Mouse (Mus musculus) brain, embryonic 14.5 days (tissue): ENCODE measurements at regions not wholly inside any gene's neighbourhood (a gene's known extent, or its start where the extent isn't known, plus 50 kb on each side); places are given as distances from the start of the nearest gene placed in this dataset.

Experiments used
- CTCF ChIP-seq: fragments of 200-500 bp; IDR thresholded peaks from 2 replicates; pipeline ENCODE4 v1.5.1; 2012; ENCODE audit warnings: inconsistent platforms, mild to moderate bottlenecking, moderate library complexity, borderline replicate concordance; ENCODE audit not compliant: insufficient read depth, insufficient read length; ENCODE audit errors: extremely low read depth
- POLR2A ChIP-seq: fragments of 200-500 bp; IDR thresholded peaks from 2 replicates; pipeline ENCODE4 v1.6.1; 2012; ENCODE audit warnings: mild to moderate bottlenecking, inconsistent platforms, borderline replicate concordance; ENCODE audit not compliant: poor library complexity, insufficient read depth, insufficient read length, severe bottlenecking; ENCODE audit errors: extremely low read depth

- no peak for TF ChIP-seq CTCF
- no peak for TF ChIP-seq POLR2A
Observed at GRCm38 (mm10) chr17:91286875-91287274, 194.0 kb upstream of the Nrxn1 start.
